Mouse (Mus musculus) 3134 (cell line): ENCODE measurements around the gene Urgcp.

Experiments
- DNase-seq: peaks from one replicate; pipeline ENCODE4 v3.0.0-alpha.2; 2011; ENCODE audit warnings: low spot score; ENCODE audit not compliant: insufficient read length; ENCODE audit errors: extremely low read depth

Gene Urgcp

GRCm38 (mm10) chr11:5787671-5788055 is 25.5 kb upstream of the Urgcp start:
- no peak for DNase-seq

- DNase-seq = no peak
These were observed 23.6 kb upstream of the Urgcp start for GRCm38 (mm10) chr11:5785732-5786131.

GRCm38 (mm10) chr11:5782199-5782944 is 20.2 kb upstream of the Urgcp start:
- no peak for DNase-seq

- DNase-seq = no peak
These were observed 17.9 kb upstream of the Urgcp start for GRCm38 (mm10) chr11:5780035-5780499.

- no peak for DNase-seq
These were observed 16.3 kb upstream of the Urgcp start for GRCm38 (mm10) chr11:5778481-5778880.

- DNase-seq = no peak
These were observed 3.8 kb upstream of the Urgcp start for GRCm38 (mm10) chr11:5766019-5766418.

GRCm38 (mm10) chr11:5762633-5762982 is 432 bp upstream of the Urgcp start:
- no peak for DNase-seq

- no peak for DNase-seq
These were observed 8.4 kb downstream of the Urgcp start for GRCm38 (mm10) chr11:5753755-5754154.

GRCm38 (mm10) chr11:5744951-5745350 is 17.2 kb downstream of the Urgcp start:
- DNase-seq = no peak

GRCm38 (mm10) chr11:5742106-5742505 is 20.1 kb downstream of the Urgcp start:
- peak; percentile 37 for DNase-seq

- peak; percentile 87 for DNase-seq
These were observed 21.1 kb downstream of the Urgcp start for GRCm38 (mm10) chr11:5740965-5741627.

GRCm38 (mm10) chr11:5740599-5740964 is 21.6 kb downstream of the Urgcp start:
- peak; percentile 70 for DNase-seq

- DNase-seq = no peak
These were observed 22.3 kb downstream of the Urgcp start for GRCm38 (mm10) chr11:5739846-5740245.

- no peak for DNase-seq
These were observed 23.1 kb downstream of the Urgcp start for GRCm38 (mm10) chr11:5738888-5739632.

GRCm38 (mm10) chr11:5737137-5737536 is 25.0 kb downstream of the Urgcp start:
- peak; percentile 39 for DNase-seq

GRCm38 (mm10) chr11:5734323-5734722 is 27.9 kb downstream of the Urgcp start:
- DNase-seq = no peak

GRCm38 (mm10) chr11:5732401-5732800 is 29.8 kb downstream of the Urgcp start:
- no peak for DNase-seq

- no peak for DNase-seq
These were observed 32.6 kb downstream of the Urgcp start for GRCm38 (mm10) chr11:5729582-5729981.

- no peak for DNase-seq
These were observed 43.4 kb downstream of the Urgcp start for GRCm38 (mm10) chr11:5718611-5719354.

- no peak for DNase-seq
These were observed 45.1 kb downstream of the Urgcp start for GRCm38 (mm10) chr11:5716938-5717705.
